Mouse (Mus musculus): ENCODE measurements around the gene Olfr1006.
"Not testable (repeated sequence)": the region's sequence is repeated elsewhere in the genome, so short reads cannot be mapped to it uniquely, and the experiment has no call there.

The Olfr1006 gene

DNA sequence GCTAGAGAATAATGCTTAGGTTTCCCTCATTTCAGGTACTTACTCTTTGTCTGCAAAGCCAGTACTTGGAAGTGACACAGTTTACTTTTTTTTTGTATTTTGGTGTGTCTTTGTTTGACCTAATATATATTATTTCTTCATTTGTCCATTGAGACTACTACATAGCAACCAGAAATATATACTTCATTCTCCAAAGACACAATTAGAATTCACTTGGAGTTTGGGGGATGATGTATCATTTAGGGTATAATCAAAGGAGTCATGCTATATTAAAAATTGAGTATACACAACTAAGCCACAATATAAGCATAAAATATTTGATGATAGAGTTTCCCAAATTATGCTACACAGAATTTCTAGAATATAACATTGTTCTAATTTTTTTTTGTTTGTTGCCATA lies at the start of gene Olfr1006:
Olfr1006 (minus strand) TSS at position 101 of the 400 bp plus-strand sequence.
- ChIA-PET POLR2A (no interaction called here), CTCF (no interaction called here)

DNA sequence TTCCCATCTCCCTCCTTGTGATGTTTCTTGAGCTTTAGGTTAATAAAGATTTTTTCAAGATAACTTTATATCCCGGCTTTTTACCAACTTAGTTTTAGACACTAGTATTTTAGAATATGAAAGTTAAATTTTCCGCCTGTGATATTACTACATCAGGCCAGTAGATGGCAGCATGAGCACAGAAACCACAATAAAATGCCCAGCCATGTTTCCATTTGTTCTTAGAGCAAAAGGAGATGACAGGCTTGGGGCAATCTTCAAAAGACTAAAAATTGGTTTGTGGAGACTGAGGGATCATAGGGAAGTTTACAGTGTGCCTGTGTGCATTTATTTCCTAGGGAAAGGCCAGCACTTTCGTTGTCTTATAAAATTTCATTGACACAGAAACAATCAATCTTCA lies 47.2 kb upstream of the Olfr1006 start:
- CTCF ChIA-PET = no interaction called here
- POLR2A ChIA-PET = no interaction called here

DNA sequence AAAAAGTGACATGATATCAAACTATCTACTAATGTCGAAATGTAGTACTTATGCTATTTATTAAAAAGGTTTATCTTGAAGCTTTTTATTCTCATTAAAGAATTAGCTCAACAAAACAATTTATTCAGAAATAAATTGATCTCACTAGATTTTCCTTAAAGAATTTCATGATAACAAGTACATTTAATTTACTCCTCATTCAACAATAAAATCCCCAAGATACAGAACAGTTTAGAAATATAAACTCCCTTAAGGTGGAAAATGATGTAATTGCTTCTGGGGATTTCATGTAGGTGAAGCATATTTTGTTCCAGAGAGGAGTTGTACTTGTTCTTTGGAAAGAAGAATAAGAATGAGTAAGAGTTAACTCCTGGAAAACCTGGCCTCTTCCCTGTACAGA lies 36.6 kb upstream of the Olfr1006 start, which contains the start of gene Olfr1009:
Olfr1009 (plus strand) TSS at position 301 of the 400 bp plus-strand sequence.
- ChIA-PET CTCF (no interaction called here), POLR2A (no interaction called here)

DNA sequence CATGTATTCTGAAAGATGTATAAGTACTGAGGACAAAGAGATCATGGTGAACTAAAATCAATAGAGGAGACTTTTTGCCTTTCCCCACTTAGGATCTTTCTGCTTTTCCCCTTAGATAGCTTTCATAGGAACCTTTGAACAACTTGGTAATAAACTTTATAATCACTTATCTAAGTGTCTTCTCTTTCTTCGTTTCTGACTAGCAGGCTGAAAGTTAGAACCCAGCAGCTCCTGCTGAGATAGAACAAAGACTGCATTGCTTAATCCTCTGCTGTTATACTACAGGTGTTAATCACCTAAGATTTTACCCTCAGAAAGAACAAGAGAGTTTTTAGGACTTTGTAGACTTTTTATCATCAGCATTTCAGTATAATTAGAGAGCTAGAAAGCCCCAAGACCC lies 32.6 kb upstream of the Olfr1006 start:
- CTCF ChIA-PET = no interaction called here
- POLR2A ChIA-PET = no interaction called here

DNA sequence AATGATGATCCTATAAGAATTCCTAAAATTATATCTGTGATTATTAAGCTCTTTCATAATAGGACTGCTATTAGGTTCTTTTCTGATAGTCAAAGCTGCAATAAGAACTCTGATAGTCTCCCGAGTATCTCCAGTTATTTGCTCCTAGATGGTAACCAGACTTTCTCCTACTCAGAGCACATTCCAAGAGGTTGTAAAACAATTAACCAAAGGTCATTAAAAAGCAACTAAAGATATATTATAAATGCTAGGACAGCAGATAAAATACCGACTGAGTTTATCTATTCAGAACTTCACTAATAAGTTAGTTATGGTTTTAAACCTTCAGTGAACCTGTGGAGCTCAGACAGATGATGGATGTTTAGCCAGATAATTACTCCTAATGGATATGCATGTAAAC lies 32.1 kb upstream of the Olfr1006 start:
- POLR2A ChIA-PET, CTCF ChIA-PET: not testable (repeated sequence)

DNA sequence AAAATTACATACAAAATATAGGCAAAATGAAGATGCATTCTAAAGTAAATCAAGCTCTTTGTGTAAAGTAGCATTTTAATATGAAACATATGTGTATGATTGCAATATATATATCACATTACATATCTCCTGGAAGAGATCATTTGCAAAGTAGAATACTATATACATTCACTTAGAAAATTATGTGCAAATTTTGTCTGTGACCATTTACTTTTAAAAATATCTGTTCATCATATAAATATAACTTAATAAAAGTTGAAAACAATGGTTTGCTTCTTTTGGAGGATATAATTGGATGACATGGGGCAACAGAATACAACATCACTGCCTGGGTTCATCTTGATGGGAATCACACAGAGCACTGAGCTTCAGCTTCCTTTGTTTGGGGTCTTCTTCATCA lies 10.6 kb upstream of the Olfr1006 start, which contains the start of gene Olfr1008:
Olfr1008 (plus strand) TSS at position 301 of the 400 bp plus-strand sequence.
- POLR2A ChIA-PET = no interaction called here
- CTCF ChIA-PET = no interaction called here

DNA sequence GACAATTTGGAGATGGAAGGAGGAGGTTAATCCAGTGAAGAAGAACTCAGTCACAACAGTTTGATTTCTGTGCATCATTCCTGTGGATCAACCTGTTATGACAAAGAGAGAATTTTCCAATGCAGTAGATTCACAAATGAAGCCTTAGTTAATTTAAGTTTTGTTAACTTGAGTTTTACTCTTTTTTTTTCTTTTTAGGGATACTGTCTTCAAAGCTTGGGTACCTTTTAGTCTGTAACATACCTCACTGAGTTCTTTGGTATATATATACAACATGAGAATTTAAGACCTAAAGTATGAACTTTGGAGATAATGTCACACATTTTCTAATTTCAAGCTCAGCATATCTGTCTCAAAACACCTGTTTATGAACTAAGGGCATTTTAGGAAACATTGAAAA lies 14.2 kb downstream of the Olfr1006 start, which contains the start of gene Olfr154:
Olfr154 (minus strand) TSS at position 101 of the 400 bp plus-strand sequence.
- CTCF ChIA-PET, POLR2A ChIA-PET: not testable (repeated sequence)

DNA sequence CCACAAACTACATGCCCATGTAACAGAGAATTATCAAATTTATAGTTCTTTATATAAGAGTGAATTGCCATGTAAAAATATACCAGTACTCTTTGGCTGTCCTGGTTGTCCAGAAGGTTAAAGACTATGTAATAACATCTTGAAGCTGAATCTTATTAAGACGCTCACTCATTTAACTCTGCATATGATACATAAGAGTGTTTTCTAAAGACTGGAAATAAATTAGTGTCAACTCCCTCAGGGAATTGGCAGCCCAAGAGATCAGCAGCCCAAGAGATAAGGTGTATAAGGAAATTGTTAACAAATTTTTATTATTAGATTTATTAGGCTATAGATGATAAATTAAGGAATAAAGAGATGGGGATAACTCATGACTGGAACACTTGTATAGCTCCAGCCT lies 28.0 kb downstream of the Olfr1006 start, which contains the start of gene Olfr1002:
Olfr1002 (minus strand) TSS at position 101 of the 400 bp plus-strand sequence.
- CTCF ChIA-PET = no interaction called here
- POLR2A ChIA-PET = no interaction called here

Data from embryonic stem cell, embryonic (primary cell).